Mouse (Mus musculus) G1E-ER4 (cell line): Measurements from ENCODE around the gene Trmo. TPM values are rescaled to one million over a fixed set of nuclear protein-coding genes. Genes with fewer than 3 reads are reported as not detected.

Source experiments
- GATA1 ChIP-seq: IDR thresholded peaks from one replicate; pipeline ENCODE4 v1.8.0; 2012; ENCODE audit warnings: low read length, inconsistent platforms
- polyA plus RNA-seq: library from polyadenylated mRNA; stranded (reverse); fragments of >175 nt; gene quantifications from 2 replicates; pipeline ENCODE4 v1.2.3, GENCODE M21; 2012

Trmo gene
- polyA plus RNA-seq, 1 experiment, result 2.4 TPM

- TF ChIP-seq GATA1, result no peak
Observed at GRCm38 (mm10) chr4:46390390-46390970, 1.2 kb upstream of the Trmo start.

GRCm38 (mm10) chr4:46389612-46390341 lies 540 bp upstream of the Trmo start:
- TF ChIP-seq GATA1, result no peak

- no peak for TF ChIP-seq GATA1
Observed at GRCm38 (mm10) chr4:46388556-46388955, 681 bp downstream of the Trmo start.

- no peak for TF ChIP-seq GATA1
Observed at GRCm38 (mm10) chr4:46374869-46375368, 14.3 kb downstream of the Trmo start.

- no peak for TF ChIP-seq GATA1
Observed at GRCm38 (mm10) chr4:46374455-46374854, 14.8 kb downstream of the Trmo start.

- no peak for TF ChIP-seq GATA1
Observed at GRCm38 (mm10) chr4:46371030-46371429, 18.2 kb downstream of the Trmo start.

- TF ChIP-seq GATA1, result no peak
Observed at GRCm38 (mm10) chr4:46370406-46370805, 18.8 kb downstream of the Trmo start.

- no peak for TF ChIP-seq GATA1
Observed at GRCm38 (mm10) chr4:46369070-46369469, 20.2 kb downstream of the Trmo start.

- TF ChIP-seq GATA1, result no peak
Observed at GRCm38 (mm10) chr4:46367487-46367959, 21.7 kb downstream of the Trmo start.

GRCm38 (mm10) chr4:46364360-46364759 lies 24.9 kb downstream of the Trmo start:
- TF ChIP-seq GATA1, result no peak

GRCm38 (mm10) chr4:46361258-46361657 lies 28.0 kb downstream of the Trmo start:
- TF ChIP-seq GATA1, result no peak

GRCm38 (mm10) chr4:46359539-46360253 lies 29.5 kb downstream of the Trmo start:
- no peak for TF ChIP-seq GATA1

GRCm38 (mm10) chr4:46356351-46357133 lies 32.7 kb downstream of the Trmo start:
- TF ChIP-seq GATA1, result no peak

GRCm38 (mm10) chr4:46353045-46353444 lies 36.2 kb downstream of the Trmo start:
- no peak for TF ChIP-seq GATA1

- no peak for TF ChIP-seq GATA1
Observed at GRCm38 (mm10) chr4:46349530-46349929, 39.7 kb downstream of the Trmo start.
